Mouse (Mus musculus): ENCODE results near the gene Olfr891. TPM values are rescaled to one million over a fixed set of nuclear protein-coding genes. Genes with fewer than 3 reads are reported as not detected.
"Not testable (repeated sequence)": the region's sequence is repeated elsewhere in the genome, so short reads cannot be mapped to it uniquely, and the experiment has no call there.

Olfr891 gene
- not detected for total RNA-seq (2021)
- long read RNA-seq = 0 reads

DNA sequence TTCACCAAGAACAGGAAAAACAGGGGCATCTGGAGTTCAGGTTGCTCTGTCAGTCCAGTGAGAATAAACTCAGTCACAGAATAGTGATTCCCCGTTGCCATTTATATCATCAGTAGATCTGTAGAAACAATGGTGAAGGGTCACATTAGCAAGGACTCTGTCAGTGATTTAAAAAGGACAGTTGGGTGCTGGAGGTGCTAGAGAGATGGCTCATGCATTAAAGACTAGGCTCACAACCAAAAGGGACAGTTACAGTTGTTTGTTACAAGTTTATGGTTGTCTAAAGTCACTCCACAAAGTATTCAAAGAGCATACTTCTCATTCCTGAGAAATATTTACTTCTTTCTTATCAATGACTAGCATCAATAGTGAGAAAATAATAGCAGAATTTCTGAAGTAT lies at the start of gene Olfr891:
Gene Olfr891 (minus strand): TSS at position 101 of the 400 bp plus-strand sequence.
- DNase-seq (ENCODE audit: low spot score in 2 of 2) = no peak

DNA sequence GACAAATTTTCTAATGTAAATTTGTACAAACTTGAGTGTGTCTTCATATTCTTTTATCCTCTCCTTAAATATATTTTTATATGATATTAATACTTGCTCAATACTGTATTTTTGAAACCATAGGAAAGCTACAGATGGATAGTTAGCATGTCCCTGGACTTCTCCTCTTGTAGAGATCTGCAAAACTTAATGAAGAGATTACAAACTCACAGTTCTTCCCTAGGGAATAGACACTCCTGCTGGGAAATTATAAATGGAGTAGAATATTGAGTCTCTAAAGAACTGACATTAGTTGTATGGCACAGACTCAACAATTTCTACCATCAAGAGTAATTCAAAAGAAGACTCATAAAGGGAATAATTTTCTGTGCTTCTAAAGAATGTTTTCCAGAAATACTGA lies 37.1 kb upstream of the Olfr891 start, which contains the start of gene Olfr894:
Gene Olfr894 (plus strand): TSS at position 301 of the 400 bp plus-strand sequence.
- no peak for DNase-seq (ENCODE audit: low spot score in 2 of 2)

DNA sequence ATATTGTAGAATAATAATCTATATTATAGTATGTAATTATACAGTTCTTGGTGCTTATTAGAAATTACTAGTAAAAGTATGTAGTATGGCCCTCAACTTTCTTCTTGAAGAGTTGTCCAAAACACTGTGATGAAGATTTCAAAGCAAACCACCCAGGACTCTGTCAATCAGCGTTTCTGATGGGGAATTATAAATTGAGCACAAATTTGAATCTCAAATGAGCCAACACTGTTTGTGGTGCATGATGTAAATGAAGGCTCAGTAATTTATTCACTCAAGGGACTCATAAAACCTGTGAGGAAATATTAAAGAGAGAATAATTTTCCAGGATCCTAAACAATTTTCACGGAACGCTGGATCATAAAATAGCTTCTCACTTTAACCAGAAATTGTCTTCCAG lies 27.4 kb upstream of the Olfr891 start, which contains the start of gene Olfr893:
Gene Olfr893 (plus strand): TSS at position 301 of the 400 bp plus-strand sequence.
- DNase-seq (ENCODE audit: low spot score in 2 of 2) = no peak

DNA sequence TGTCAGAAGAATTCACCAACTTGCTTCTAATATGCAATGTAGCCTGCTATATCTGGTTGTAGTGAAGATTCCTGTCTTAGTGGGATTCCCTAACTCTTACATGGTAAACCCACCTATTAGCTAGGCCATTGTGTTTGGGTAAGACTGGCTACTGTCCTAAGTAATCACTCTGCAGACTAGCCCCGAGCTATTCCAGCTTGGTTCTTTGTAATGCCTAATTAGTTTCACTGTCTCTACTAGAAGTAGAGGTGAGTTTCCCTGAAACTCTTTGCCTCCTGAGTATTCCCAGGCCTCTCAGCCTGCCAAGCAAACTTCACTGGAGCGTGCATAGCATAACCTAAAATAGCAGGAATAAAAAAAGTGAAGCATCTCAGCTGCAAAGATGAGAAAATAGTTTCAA lies 12.3 kb downstream of the Olfr891 start:
- DNase-seq (ENCODE audit: low spot score in 2 of 2) = not testable (repeated sequence)

DNA sequence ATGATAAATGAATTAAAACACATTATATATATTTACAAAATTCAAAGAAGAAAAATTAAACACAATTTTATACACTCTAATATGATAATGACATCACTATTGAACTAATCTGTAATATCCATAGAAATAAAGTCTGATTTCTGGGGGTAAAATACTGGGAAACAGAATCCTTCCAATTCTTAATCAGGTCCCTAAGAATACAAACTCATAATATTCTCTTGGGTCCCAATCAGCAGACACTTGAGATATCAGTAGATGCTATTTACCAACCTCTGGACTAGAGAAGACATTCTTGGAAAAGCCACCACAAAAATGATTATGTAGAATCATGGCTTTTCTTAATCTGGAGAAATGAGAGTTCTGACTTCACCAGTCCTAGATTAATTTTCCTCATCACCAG lies 38.4 kb downstream of the Olfr891 start, which contains the start of gene Olfr890:
Gene Olfr890 (plus strand): TSS at position 301 of the 400 bp plus-strand sequence.
- DNase-seq (ENCODE audit: low spot score in 2 of 2) = no peak

Other genes starting within 250 kb of the Olfr891 start
- not detected for gene Olfr881, start 189.0 kb downstream of the Olfr891 start, total RNA-seq (2021)
- not detected for gene Olfr883, start 155.0 kb downstream of the Olfr891 start, total RNA-seq (2021)
- gene Olfr884, start 134.3 kb downstream of the Olfr891 start, total RNA-seq (2021) = not detected
- not detected for gene Olfr885, start 119.5 kb downstream of the Olfr891 start, total RNA-seq (2021)
- gene Olfr887, start 96.7 kb downstream of the Olfr891 start, total RNA-seq (2021) = not detected
- not detected for gene Olfr888, start 72.7 kb downstream of the Olfr891 start, total RNA-seq (2021)
- gene Olfr889, start 65.6 kb downstream of the Olfr891 start, total RNA-seq (2021) = not detected
- not detected for gene Olfr890, start 38.3 kb downstream of the Olfr891 start, total RNA-seq (2021)
- not detected for gene Olfr893, start 27.5 kb upstream of the Olfr891 start, total RNA-seq (2021)
- not detected for gene Olfr894, start 37.2 kb upstream of the Olfr891 start, total RNA-seq (2021)
- gene Olfr143, start 72.0 kb upstream of the Olfr891 start, total RNA-seq (2021) = not detected
- gene Olfr895, start 87.0 kb upstream of the Olfr891 start, total RNA-seq (2021) = not detected
- not detected for gene Olfr896-ps1, start 110.3 kb upstream of the Olfr891 start, total RNA-seq (2021)
- gene Olfr25, start 148.2 kb upstream of the Olfr891 start, total RNA-seq (2021) = not detected
- gene Olfr898, start 167.6 kb upstream of the Olfr891 start, total RNA-seq (2021) = not detected
- gene Olfr250, start 186.1 kb upstream of the Olfr891 start, total RNA-seq (2021) = not detected
- not detected for gene Olfr251, start 196.3 kb upstream of the Olfr891 start, total RNA-seq (2021)
- gene Olfr147, start 220.9 kb upstream of the Olfr891 start, total RNA-seq (2021) = not detected
- not detected for gene Olfr901, start 248.6 kb upstream of the Olfr891 start, total RNA-seq (2021)

All from layer of hippocampus, adult 18-20 months (tissue).